In genomic region chr3:143925322-143925721, GRCm38 (mm10) we compare ENCODE assay signal across 13 mouse cellular contexts.
A peak's percentile ranks its signal among the peaks of the same experiment; 100 is the strongest.
DNase-seq lines count a peak whose midpoint lies in the region; ATAC-seq and TF ChIP-seq lines count a peak whose summit lies in the region.
"Had no signal": no experiment of that assay in that cellular context is flagged by ENCODE, and none has a peak within 500 bp of the region (broad histone marks: within the 10 kb centered on the region; RNA-seq: fewer than 3 reads in every experiment).

No protein-coding gene starts in this region.

- TF ChIP-seq POLR2A in ES-Bruce4 (IDR thresholded peaks at IDR 0.05; ENCODE audit: insufficient read depth, low read length): no peak

- peak; percentile 45 for DNase-seq in embryo, embryonic 10 days (ENCODE audit: low spot score)
- no peak for DNase-seq in embryo, embryonic 9.5 days (ENCODE audit: extremely low spot score)
- no peak for DNase-seq in layer of hippocampus, adult 2 months (ENCODE audit: low spot score in 2 of 2)
- DNase-seq in layer of hippocampus, adult 11-12 months (ENCODE audit: low spot score): no peak
- DNase-seq in adipocyte (ENCODE audit: low spot score) (no peak), MN1 (ENCODE audit: low spot score) (no peak)
- DNase-seq: adrenal gland, postnatal 10 days; cerebellum, adult 11 months; heart, postnatal 36 days; kidney, adult 8-10 months; liver, embryonic 13.5 days had no signal

- H3K4me1 ChIP-seq in ES-Bruce4 (ENCODE audit: control insufficient read depth, insufficient read depth, low read length): no peaks in the 10 kb centered on the region
- H3K4me1 ChIP-seq: liver, embryonic 13.5 days had no signal

- H3K27ac ChIP-seq in layer of hippocampus, adult 2 months: no peak overlapping the region
- no peak overlapping the region for H3K27ac ChIP-seq in ES-Bruce4 (ENCODE audit: insufficient read depth, low read length)
- H3K27ac ChIP-seq: liver, embryonic 13.5 days had no signal

- H3K9ac ChIP-seq in ES-Bruce4 (ENCODE audit: low read depth, poor library complexity, severe bottlenecking): no peak overlapping the region
- H3K9ac ChIP-seq: liver, embryonic 13.5 days had no signal

- no peaks in the 10 kb centered on the region for H3K36me3 ChIP-seq in ES-Bruce4 (ENCODE audit: control insufficient read depth, insufficient read depth, low read length, poor library complexity, severe bottlenecking)
- H3K36me3 ChIP-seq: liver, embryonic 13.5 days had no signal

- peak; percentile 64 for TF ChIP-seq CTCF in layer of hippocampus, adult 2 months (conservative IDR thresholded peaks at IDR 0.05)
- peak; percentile 23 for TF ChIP-seq CTCF in ES-Bruce4 (IDR thresholded peaks at IDR 0.05; ENCODE audit: low read depth, low read length)

- H3K9me3 ChIP-seq in ES-Bruce4 (replicated peaks; ENCODE audit: control insufficient read depth, insufficient read depth, low read length, poor library complexity, severe bottlenecking): no peaks in the 10 kb centered on the region
- H3K9me3 ChIP-seq: liver, embryonic 13.5 days had no signal

- no peak for TF ChIP-seq EP300 in ES-Bruce4 (IDR thresholded peaks at IDR 0.05; ENCODE audit: insufficient read depth, low read depth, low read length)

- no peak overlapping the region for H3K4me3 ChIP-seq in layer of hippocampus, adult 2 months
- H3K4me3 ChIP-seq in ES-Bruce4 (ENCODE audit: low read depth, low read length): no peak overlapping the region
- H3K4me3 ChIP-seq: liver, embryonic 13.5 days had no signal

- H3K27me3 ChIP-seq in ES-Bruce4 (ENCODE audit: control insufficient read depth, insufficient read depth, low read length, poor library complexity, severe bottlenecking): no peaks in the 10 kb centered on the region
- H3K27me3 ChIP-seq: liver, embryonic 13.5 days had no signal

- peak; percentile 67 for ATAC-seq in granulocyte monocyte progenitor cell, adult 5-6 weeks (replicated peaks; ENCODE audit: poor library complexity, severe bottlenecking)
